Mouse (Mus musculus) CH12.LX (cell line): ENCODE measurements at regions not wholly inside any gene's neighbourhood (a gene's known extent, or its start where the extent isn't known, plus 50 kb on each side); places are given as distances from the start of the nearest gene placed in this dataset.

Source experiments
- POLR2A ChIP-seq: IDR thresholded peaks from 2 replicates; pipeline ENCODE4 v1.6.1; 2011; ENCODE audit warnings: low read depth, mild to moderate bottlenecking, improper control_type of control experiment, low read length
- USF2 ChIP-seq: conservative IDR thresholded peaks from 2 replicates; pipeline ENCODE4 v1.6.1; 2011; ENCODE audit warnings: low read depth, low read length, improper control_type of control experiment
- ZC3H11A ChIP-seq: IDR thresholded peaks from 2 replicates; pipeline ENCODE4 v1.6.1; 2012; ENCODE audit warnings: low read depth, mild to moderate bottlenecking, inconsistent platforms, low read length, improper control_type of control experiment

DNA sequence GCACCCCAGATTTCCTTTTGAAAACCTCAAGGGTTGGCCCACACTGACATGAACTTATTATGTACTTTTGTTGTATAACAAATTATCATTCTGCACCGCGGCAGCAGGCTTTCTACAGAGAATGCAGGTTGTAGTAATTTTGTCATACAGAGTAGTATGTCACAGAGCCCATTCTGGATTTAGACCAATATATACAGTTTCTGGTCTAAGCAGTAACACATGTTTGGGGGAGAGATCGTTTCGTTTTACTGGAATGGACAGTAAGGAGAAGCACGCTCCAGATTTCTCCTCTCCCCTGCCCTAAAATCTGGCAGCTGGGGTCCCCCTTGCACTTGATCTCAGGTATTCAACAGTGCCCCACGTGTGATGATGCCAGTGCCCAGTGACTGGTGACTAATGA lies 76.0 kb upstream of the Smim23 start:
- TF ChIP-seq POLR2A: no peak
- no peak for TF ChIP-seq USF2
- no peak for TF ChIP-seq ZC3H11A
